Mouse (Mus musculus) thymus, adult 2 months (tissue): ENCODE measurements at regions not wholly inside any gene's neighbourhood (a gene's known extent, or its start where the extent isn't known, plus 50 kb on each side); places are given as distances from the start of the nearest gene placed in this dataset.
"Not testable (repeated sequence)": the region's sequence is repeated elsewhere in the genome, so short reads cannot be mapped to it uniquely, and the experiment has no call there.

Experiments
- CTCF ChIP-seq: fragments of 200-500 bp; IDR thresholded peaks from 2 replicates; pipeline ENCODE4 v1.5.1; 2012; ENCODE audit warnings: mild to moderate bottlenecking, control low read depth, low read length, moderate library complexity, borderline replicate concordance; ENCODE audit not compliant: control insufficient read depth, poor library complexity, insufficient read depth; ENCODE audit errors: extremely low read depth
- POLR2A ChIP-seq: fragments of 200-500 bp; IDR thresholded peaks from 2 replicates; pipeline ENCODE4 v1.6.1; 2012; ENCODE audit warnings: mild to moderate bottlenecking, low read length, control low read depth, moderate library complexity; ENCODE audit not compliant: control insufficient read depth, poor library complexity, insufficient read depth; ENCODE audit errors: extremely low read depth

DNA sequence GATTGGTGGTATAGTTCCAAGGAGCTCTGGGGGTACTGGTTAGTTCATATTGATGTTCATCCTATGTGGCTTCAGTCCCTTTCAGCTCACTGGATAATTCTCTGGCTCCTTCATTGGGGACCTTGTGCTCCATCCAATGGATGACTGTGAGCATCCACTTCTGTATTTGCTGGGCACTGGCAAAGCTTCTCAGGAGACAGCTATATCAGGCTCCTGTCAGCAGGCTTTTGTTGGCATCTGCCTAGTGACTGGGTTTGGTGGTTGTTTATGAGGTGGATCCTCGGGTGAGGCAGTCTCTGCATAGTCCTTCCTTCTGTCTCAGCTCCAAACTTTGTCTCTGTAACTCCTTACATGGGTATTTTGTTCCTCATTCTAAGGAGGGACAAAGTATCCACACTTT, 330.2 kb downstream of the Tox3 start:
- TF ChIP-seq POLR2A, CTCF: not testable (repeated sequence)
